Mouse (Mus musculus): ENCODE measurements around the gene Hlf.

Hlf gene

GRCm38 (mm10) chr11:90370367-90370766, 20.3 kb downstream of the Hlf start:
- no peak for DNase-seq

DNA sequence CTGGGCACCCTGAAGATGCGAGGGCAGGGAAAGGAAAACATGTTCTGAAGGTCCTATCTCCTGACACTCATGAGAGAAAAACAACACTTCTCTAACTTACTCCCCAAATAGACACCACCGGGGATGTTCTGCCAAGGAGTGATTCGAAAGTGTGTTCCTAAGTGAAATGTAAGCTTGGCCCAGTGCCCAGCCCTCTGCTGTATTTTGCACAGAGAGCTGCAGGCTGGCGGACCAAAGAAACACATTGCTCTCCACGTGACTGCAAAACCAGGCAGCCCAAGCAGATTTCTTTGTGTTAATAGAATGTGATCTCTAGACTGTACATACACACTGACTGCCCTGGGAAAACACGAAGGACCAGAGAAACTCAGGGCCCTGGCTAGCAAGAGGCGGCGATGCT, 21.1 kb downstream of the Hlf start:
- peak; percentile 98 for DNase-seq

GRCm38 (mm10) chr11:90369115-90369514, 21.6 kb downstream of the Hlf start:
- DNase-seq, result no peak

DNA sequence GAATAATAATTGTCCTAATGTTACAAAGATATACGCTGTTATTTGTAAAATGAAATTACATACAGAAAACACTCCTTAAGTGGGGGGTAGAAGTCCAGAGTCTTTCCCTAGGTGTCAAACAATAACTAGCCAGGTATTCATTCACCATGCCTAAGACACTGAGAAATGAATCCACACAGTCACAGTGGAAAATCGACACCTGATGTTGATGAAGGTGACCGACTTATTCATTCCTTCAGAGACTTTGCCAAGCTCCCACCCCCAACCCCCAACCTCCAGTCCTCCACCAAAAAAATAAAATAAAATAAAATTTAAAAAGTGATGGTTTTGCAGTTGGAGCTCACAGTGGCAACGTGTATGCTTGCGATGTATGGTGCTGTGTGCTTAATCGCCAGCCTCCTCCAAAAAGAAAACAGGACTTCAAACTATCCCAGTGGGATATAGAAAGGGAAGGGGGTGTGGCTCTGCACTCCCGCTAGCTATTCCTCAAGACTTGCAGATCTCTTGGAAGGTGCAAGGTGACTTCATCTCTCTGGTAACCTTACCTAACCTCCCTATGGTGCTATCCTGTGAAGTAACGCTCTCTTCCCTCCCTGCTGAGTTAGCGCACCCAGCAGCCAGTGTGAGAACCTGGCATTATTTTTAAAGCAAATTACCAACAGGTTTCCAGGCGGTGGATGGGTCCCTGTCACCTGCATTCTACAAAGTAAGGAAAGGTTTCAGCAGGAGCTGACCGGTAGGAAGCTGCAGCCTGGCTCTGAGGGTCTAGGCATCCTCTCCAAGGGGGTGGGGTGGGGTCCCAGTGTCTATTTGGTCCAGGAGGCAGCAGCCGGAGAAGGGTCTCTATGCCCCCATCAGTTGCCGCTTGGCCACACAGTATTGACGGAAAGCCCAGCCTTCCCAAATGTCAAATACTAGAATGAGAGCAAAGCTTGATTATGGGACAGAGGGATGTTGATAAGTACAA, 22.5 kb downstream of the Hlf start:
- DNase-seq, result no peak

DNA sequence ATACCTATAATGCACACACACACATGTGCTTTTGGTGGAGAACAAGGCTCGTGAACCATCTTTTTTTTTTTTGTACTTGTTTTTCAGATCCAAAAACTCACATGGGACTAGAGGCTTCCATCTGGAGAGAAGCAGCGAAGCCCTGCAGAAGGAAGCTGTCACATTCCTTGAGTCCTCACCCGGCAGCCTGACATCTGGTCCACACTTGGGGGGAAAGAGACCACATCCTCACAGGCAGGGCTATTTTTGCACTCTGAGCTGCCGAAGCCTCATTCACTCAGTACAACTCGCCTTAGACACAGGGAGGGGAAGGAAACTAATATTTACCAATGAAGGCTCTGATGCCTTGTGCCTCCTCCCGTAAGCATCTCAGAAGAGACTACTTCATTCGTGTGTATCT, 25.8 kb downstream of the Hlf start:
- no peak for DNase-seq

DNA sequence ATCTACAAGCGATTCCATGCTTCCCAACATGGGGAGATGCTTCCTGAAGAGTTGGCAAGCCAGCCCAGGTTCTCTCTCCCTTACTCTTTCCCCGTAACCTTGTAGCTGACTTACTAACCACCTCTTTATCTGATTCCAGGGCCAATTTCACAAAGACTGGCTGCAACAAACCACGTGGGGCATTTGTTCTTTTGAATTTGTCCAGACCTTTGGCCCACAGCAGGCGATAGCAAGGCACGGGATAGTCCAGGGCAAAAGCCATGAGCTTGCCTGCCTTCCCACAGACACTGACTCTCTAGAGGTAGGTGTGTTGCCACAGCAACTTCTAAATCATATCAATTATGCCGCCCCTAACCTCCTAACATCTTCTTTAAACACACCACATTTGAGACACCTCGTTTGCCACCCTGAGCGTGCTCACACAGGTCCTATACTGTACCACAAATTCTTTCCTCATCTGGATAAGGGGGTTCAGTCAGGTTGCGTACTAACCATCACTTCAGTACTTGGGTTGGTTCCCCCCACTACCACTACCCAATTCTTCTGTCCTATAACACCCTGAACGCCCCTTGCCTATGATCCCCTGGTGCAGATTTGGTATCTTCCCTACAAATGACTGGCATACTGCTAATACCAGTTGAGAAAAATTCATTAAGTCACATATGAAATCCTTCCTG, 26.7 kb downstream of the Hlf start:
- no peak for DNase-seq

DNA sequence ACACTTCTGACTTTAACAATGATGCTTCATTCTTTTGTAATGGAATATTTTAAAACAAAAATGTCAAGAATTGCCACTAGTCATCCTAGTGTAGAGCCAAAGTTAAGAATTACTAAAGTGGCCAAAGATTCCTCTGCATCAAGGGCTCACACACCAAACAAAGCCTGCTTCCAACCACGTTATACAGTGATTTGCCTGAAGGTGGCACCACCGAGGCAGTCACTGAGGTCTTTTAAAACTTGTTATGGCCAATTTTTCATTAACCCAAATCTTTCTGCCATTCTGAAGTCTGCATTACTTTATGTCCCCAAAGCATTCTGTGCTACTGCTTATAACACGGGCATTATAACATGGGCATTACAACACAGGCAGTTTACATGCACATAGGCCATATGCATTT, 27.3 kb downstream of the Hlf start:
- DNase-seq, result peak; percentile 41

DNA sequence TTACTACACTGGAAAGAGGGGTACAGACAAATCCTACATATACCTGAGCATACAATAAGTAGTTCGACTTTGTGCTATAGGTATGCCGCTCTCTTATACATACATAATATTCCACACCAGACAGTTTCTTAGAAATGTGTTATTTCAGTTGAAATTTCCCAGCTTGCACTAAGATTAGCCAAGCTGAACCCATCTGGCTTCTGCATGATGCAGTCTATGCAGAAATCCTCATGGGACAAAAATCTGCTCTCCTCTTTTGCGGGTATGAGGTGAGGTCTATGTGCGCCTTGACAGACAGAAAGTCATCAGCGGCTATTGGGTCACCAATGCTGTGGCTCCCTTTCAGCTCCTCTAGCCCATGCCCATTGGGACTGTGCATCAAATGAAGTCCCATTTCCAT, 30.2 kb downstream of the Hlf start:
- no peak for DNase-seq

DNA sequence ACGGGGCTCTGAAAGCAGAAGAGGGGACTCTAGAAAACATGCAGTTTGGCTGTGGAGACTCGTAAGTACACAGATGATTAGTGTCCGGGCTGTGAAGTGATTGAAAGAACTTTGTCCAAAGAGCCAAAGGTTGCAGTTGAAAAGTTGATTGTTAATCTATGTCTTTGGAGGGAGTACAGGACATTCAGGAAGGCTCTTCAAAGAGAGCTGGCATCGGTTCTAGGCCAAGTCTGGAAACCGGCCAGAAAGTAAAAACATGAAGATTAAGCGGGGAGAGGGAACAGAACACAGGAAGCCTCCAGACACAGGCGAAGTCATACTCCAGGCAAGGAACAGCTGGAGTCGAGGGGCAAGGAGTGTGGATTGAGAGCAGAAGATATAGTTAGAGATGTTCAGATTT, 32.6 kb downstream of the Hlf start:
- no peak for DNase-seq

DNA sequence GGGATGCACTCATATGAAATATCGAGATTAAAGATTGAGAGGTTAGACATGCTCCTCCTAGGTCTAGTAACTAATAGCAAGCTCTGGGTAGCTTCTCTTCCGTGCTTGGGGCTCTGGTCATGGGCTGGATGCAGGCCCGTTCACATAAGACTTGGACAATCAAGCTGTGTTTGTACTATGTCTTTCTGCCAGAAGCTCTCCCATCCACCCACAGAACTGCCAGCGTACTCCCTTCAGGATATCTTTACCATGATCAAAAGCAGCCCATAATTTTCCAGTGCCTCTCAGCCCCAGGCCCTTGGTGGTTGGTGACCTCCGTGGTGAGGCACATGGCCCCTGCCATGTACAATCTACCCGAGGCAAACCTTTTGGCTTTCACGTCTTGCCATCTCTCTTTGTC, 33.3 kb downstream of the Hlf start:
- DNase-seq, result no peak

DNA sequence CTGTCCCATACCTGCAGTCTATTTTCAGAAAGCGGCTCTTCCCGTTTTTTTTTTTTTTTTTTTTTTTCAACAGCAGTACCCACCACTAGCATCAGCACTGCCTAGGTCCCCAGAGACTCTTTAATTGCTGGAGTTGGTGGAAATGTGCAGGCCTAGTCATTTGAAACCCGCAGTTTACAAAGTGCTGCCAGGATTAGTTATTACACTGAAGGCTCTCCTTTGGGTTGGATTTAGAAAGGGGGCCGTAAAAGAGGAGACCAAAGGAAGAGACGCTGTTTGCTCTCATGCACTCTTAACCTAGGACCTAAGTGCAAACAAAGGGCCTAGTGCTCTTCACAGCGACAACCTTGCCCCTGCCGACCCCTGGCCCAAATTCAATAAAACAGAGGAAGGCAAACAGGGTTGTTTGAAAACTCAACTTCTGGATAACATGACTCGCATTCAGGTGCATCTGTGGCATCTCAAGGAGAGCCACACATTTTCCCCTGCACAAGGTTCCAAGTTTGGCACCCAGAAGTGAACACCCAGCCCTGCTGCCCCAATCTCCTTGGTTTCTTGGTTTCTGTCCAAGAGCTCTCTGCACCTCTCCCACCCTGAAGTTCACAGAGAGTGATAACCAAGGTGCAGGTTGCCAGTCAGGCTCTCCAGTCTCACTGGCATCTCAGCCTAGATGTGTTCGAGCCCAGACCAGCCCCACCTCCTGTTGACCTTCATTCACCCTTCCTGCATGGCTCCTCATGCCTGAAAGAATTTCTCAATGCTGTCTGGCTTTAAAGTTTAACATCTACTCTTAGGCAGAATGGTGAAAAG, 34.0 kb downstream of the Hlf start:
- DNase-seq, result no peak

- DNase-seq, result no peak
These were observed 34.7 kb downstream of the Hlf start for GRCm38 (mm10) chr11:90356036-90356435.

- DNase-seq, result no peak
These were observed 35.4 kb downstream of the Hlf start for GRCm38 (mm10) chr11:90355270-90355681.

DNA sequence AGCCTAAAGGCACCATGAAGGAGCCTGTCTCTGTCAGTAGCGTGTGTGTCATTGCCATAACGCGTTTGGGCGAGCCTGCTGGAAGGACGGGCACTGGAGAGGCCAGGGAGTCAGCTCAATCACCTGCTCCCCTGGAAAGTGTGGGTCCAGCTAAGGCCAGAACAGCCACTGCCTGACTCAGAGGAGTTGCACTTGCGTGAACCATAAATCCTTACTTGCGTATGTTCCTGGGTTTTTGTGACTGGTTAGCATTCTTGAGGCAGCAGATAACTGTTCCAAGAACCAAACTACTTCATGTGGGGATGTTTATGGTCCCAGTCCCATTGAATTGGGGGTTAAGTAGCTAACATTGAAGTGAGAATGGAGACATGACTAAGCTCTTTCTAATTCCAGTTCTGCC, 38.0 kb downstream of the Hlf start:
- no peak for DNase-seq

- DNase-seq, result no peak
These were observed 40.6 kb downstream of the Hlf start for GRCm38 (mm10) chr11:90350153-90350512.

DNA sequence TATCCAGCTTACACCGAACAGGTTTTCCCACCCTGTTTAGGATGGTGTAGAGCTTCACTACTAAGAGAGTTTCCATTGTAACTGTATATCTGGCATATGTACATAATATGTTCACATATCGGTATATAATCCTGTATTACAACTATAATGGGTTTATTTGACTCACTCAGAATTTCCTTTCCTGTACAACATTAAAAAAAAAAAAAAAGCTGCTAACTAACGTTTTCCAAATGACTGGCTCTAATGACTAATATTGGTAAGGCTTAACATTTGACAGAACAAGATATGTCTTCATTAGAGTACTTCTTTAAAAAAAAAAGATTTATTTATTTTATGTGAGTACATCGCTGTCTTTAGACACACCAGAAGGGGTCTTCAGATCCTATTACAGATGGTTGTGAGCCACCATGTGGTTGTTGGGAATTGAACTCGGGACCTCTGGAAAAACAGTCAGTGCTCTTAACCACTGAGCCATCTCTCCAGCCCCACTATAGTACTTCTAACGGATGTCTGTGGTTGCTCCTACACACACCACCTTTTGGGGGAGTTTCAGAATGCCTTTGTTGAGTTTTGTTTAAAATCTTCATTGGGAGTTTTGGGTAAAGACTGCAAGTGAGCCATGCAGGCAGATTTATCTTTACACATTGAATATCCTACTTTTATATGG, 41.1 kb downstream of the Hlf start:
- DNase-seq, result no peak

GRCm38 (mm10) chr11:90347667-90348459, 42.8 kb downstream of the Hlf start:
- DNase-seq, result no peak

DNA sequence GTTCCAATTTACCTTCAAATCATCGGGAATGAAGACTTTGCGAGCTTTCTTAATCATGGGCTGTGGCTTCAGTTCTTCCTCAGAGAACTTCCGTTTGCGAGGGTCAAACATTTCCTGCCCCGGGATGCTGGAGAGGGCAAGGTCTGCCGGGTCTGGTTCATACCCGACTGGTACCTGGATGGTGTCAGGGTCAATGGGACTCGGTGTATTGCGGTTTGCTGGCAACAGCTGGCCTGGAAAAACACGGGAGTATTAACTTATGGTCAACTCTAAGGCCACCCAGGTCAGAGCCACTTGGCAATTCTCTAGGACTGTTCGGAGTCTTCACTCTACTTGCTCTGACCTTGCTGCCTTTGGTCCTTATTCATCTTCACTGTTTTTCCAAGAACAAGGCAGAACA, 44.9 kb downstream of the Hlf start:
- DNase-seq, result no peak

DNA sequence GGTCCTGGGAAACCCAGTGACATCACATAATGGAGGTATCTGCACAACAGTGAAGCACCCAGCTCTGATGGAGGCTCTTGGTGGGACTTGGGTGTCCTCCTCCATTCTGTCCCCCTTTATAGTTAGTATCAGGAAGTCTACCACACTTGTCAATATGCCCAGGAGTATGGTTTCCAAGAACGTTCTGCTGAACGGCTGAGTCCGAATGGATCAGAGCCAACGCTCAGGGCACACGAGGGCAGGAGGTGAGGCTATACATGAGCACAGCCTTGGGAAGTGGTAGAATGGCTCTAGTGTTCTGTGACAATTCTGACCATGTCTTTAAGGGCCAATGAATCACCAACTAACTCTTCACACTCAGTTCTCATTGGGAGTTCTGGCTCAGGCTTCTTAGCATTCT, 47.8 kb downstream of the Hlf start:
- DNase-seq, result no peak

- DNase-seq, result no peak
These were observed 48.4 kb downstream of the Hlf start for GRCm38 (mm10) chr11:90342267-90342666.

DNA sequence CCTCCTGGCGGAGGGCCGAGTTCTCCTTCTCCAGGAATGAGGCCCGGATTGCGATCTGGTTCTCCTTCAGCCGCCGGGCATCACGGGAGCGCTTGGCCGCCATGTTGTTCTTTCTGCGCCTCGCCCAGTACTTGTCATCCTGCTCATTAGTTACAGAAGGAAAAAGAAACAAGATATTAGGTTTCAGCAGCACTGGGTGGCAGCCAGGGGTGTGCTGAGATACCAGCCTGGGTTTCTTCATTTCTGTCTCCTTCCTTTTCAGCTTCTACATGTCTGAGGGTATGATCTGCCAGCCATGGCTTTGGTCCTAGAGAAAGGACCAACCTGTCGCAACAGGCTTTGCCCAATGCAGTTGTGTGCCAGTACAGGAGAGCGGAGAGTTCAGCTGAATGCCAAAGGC, 49.9 kb downstream of the Hlf start:
- no peak for DNase-seq

DNA sequence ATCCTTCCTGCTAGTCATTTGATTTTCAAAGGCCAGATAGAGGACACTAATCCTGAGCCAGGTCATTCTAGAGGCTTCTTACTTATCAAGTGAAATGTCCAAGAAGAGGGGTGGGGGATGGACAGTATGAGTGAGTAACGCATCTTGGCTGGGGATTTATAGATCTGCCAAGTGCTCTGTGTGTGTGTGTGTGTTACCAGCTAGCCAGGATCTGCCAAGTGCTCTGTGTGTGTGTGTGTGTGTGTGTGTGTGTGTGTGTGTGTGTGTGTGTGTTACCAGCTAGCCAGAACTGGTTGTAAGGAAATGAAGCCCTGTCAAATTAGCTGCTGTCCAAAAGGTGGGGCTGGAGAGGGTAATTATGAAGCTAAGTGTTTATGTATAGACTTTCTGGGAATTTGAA, 55.9 kb downstream of the Hlf start:
- DNase-seq, result no peak
